Mouse (Mus musculus): ENCODE results near the gene Fam83g. TPM values are rescaled to one million over a fixed set of nuclear protein-coding genes. Genes with fewer than 3 reads are reported as not detected.

Fam83g gene
- polyA plus RNA-seq, 1 experiment: not detected

GRCm38 (mm10) chr11:61671781-61672383 is 12.0 kb upstream of the Fam83g start:
- no peaks in the 10 kb centered on the region for H3K4me1 ChIP-seq (ENCODE audit: control insufficient read depth, insufficient read depth, low read length)

GRCm38 (mm10) chr11:61673686-61674085 is 10.2 kb upstream of the Fam83g start:
- Histone ChIP-seq H3K4me3 (ENCODE audit: insufficient read depth, low read length) (no peak overlapping the region), H3K27ac (ENCODE audit: insufficient read depth, low read depth, low read length) (no peak overlapping the region), H3K4me1 (ENCODE audit: control insufficient read depth, insufficient read depth, low read length) (no peaks in the 10 kb centered on the region)
- TF ChIP-seq POLR2A (IDR thresholded peaks at IDR 0.05; ENCODE audit: borderline replicate concordance, low read depth, low read length): no peak
- peak; percentile 52 for TF ChIP-seq CTCF (IDR thresholded peaks at IDR 0.05; ENCODE audit: low read depth, low read length)

More at GRCm38 (mm10) chr11:61671781-61672383, 12.0 kb upstream of the Fam83g start:
- H3K27ac ChIP-seq (ENCODE audit: insufficient read depth, low read depth, low read length): no peak overlapping the region
- no peak overlapping the region for H3K4me3 ChIP-seq (ENCODE audit: insufficient read depth, low read length)
- TF ChIP-seq CTCF (IDR thresholded peaks at IDR 0.05; ENCODE audit: low read depth, low read length): no peak
- TF ChIP-seq POLR2A (IDR thresholded peaks at IDR 0.05; ENCODE audit: borderline replicate concordance, low read depth, low read length): no peak

- TF ChIP-seq POLR2A (IDR thresholded peaks at IDR 0.05; ENCODE audit: borderline replicate concordance, low read depth, low read length) (no peak), CTCF (IDR thresholded peaks at IDR 0.05; ENCODE audit: low read depth, low read length) (no peak)
- Histone ChIP-seq H3K4me1 (ENCODE audit: control insufficient read depth, insufficient read depth, low read length) (no peaks in the 10 kb centered on the region), H3K4me3 (ENCODE audit: insufficient read depth, low read length) (no peak overlapping the region), H3K27ac (ENCODE audit: insufficient read depth, low read depth, low read length) (no peak overlapping the region)
Observed at GRCm38 (mm10) chr11:61674151-61674838, 9.6 kb upstream of the Fam83g start.

GRCm38 (mm10) chr11:61674839-61675159 is 9.1 kb upstream of the Fam83g start:
- no peak overlapping the region for H3K27ac ChIP-seq (ENCODE audit: insufficient read depth, low read depth, low read length)
- no peaks in the 10 kb centered on the region for H3K4me1 ChIP-seq (ENCODE audit: control insufficient read depth, insufficient read depth, low read length)

GRCm38 (mm10) chr11:61675332-61675731 is 8.6 kb upstream of the Fam83g start:
- Histone ChIP-seq H3K4me3 (ENCODE audit: insufficient read depth, low read length) (no peak overlapping the region), H3K4me1 (ENCODE audit: control insufficient read depth, insufficient read depth, low read length) (no peaks in the 10 kb centered on the region), H3K27ac (ENCODE audit: insufficient read depth, low read depth, low read length) (no peak overlapping the region)
- no peak for TF ChIP-seq CTCF (IDR thresholded peaks at IDR 0.05; ENCODE audit: low read depth, low read length)
- TF ChIP-seq POLR2A (IDR thresholded peaks at IDR 0.05; ENCODE audit: borderline replicate concordance, low read depth, low read length): no peak

More at GRCm38 (mm10) chr11:61674839-61675159, 9.1 kb upstream of the Fam83g start:
- TF ChIP-seq CTCF (IDR thresholded peaks at IDR 0.05; ENCODE audit: low read depth, low read length): no peak
- no peak for TF ChIP-seq POLR2A (IDR thresholded peaks at IDR 0.05; ENCODE audit: borderline replicate concordance, low read depth, low read length)
- no peak overlapping the region for H3K4me3 ChIP-seq (ENCODE audit: insufficient read depth, low read length)

GRCm38 (mm10) chr11:61676216-61676854 is 7.6 kb upstream of the Fam83g start:
- Histone ChIP-seq H3K4me3 (ENCODE audit: insufficient read depth, low read length) (no peak overlapping the region), H3K4me1 (ENCODE audit: control insufficient read depth, insufficient read depth, low read length) (no peaks in the 10 kb centered on the region), H3K27ac (ENCODE audit: insufficient read depth, low read depth, low read length) (no peak overlapping the region)
- no peak for TF ChIP-seq CTCF (IDR thresholded peaks at IDR 0.05; ENCODE audit: low read depth, low read length)
- no peak for TF ChIP-seq POLR2A (IDR thresholded peaks at IDR 0.05; ENCODE audit: borderline replicate concordance, low read depth, low read length)

- Histone ChIP-seq H3K27ac (ENCODE audit: insufficient read depth, low read depth, low read length) (no peak overlapping the region), H3K4me3 (ENCODE audit: insufficient read depth, low read length) (no peak overlapping the region), H3K4me1 (ENCODE audit: control insufficient read depth, insufficient read depth, low read length) (no peaks in the 10 kb centered on the region)
- no peak for TF ChIP-seq POLR2A (IDR thresholded peaks at IDR 0.05; ENCODE audit: borderline replicate concordance, low read depth, low read length)
- TF ChIP-seq CTCF (IDR thresholded peaks at IDR 0.05; ENCODE audit: low read depth, low read length): no peak
Observed at GRCm38 (mm10) chr11:61677709-61678108, 6.2 kb upstream of the Fam83g start.

GRCm38 (mm10) chr11:61679091-61679866 is 4.6 kb upstream of the Fam83g start:
- no peak for TF ChIP-seq POLR2A (IDR thresholded peaks at IDR 0.05; ENCODE audit: borderline replicate concordance, low read depth, low read length)
- TF ChIP-seq CTCF (IDR thresholded peaks at IDR 0.05; ENCODE audit: low read depth, low read length): no peak
- H3K27ac ChIP-seq (ENCODE audit: insufficient read depth, low read depth, low read length): no peak overlapping the region
- H3K4me3 ChIP-seq (ENCODE audit: insufficient read depth, low read length): no peak overlapping the region
- peaks cover 3% of the 10 kb centered on the region; the same call in 1 of the 2 replicates for H3K4me1 ChIP-seq (ENCODE audit: control insufficient read depth, insufficient read depth, low read length)

- Histone ChIP-seq H3K27ac (ENCODE audit: insufficient read depth, low read depth, low read length) (no peak overlapping the region), H3K4me1 (ENCODE audit: control insufficient read depth, insufficient read depth, low read length) (peaks cover 5% of the 10 kb centered on the region), H3K4me3 (ENCODE audit: insufficient read depth, low read length) (no peak overlapping the region)
- TF ChIP-seq CTCF (IDR thresholded peaks at IDR 0.05; ENCODE audit: low read depth, low read length) (no peak), POLR2A (IDR thresholded peaks at IDR 0.05; ENCODE audit: borderline replicate concordance, low read depth, low read length) (no peak)
Observed at GRCm38 (mm10) chr11:61685119-61685725, 1.3 kb downstream of the Fam83g start.
